Mouse (Mus musculus): ENCODE data around the gene 2310033P09Rik.

GRCm38 (mm10) chr11:59239428-59239785 lies 31.3 kb downstream of the 2310033P09Rik start:
- TF ChIP-seq ZC3H11A (IDR thresholded peaks at IDR 0.05; ENCODE audit: borderline replicate concordance, low read depth, low read length) (no peak), MAFK (IDR thresholded peaks at IDR 0.05; ENCODE audit: insufficient read depth, low read depth, low read length) (no peak), ZNF384 (IDR thresholded peaks at IDR 0.05; ENCODE audit: low read depth, low read length) (no peak), HCFC1 (IDR thresholded peaks at IDR 0.05; ENCODE audit: borderline replicate concordance, insufficient read depth, low read length) (no peak)

All from ES-E14 (cell line).